Mouse (Mus musculus): ENCODE data around the gene Hist1h2bc.
"Not testable (repeated sequence)": the region's sequence is repeated elsewhere in the genome, so short reads cannot be mapped to it uniquely, and the experiment has no call there.

GRCm38 (mm10) chr13:23684295-23684945 lies 421 bp downstream of the Hist1h2bc start:
- TF ChIP-seq POLR2A (IDR thresholded peaks at IDR 0.05; ENCODE audit: insufficient read length, low read depth): peak; percentile 85
- TF ChIP-seq MAX (IDR thresholded peaks at IDR 0.05; ENCODE audit: low read depth); CEBPB (IDR thresholded peaks at IDR 0.05; ENCODE audit: insufficient read depth, poor library complexity, severe bottlenecking): not testable (repeated sequence)

All from myocyte (in vitro differentiated cells).